Mouse (Mus musculus): ENCODE data around the gene B4galt2.

The B4galt2 gene

DNA sequence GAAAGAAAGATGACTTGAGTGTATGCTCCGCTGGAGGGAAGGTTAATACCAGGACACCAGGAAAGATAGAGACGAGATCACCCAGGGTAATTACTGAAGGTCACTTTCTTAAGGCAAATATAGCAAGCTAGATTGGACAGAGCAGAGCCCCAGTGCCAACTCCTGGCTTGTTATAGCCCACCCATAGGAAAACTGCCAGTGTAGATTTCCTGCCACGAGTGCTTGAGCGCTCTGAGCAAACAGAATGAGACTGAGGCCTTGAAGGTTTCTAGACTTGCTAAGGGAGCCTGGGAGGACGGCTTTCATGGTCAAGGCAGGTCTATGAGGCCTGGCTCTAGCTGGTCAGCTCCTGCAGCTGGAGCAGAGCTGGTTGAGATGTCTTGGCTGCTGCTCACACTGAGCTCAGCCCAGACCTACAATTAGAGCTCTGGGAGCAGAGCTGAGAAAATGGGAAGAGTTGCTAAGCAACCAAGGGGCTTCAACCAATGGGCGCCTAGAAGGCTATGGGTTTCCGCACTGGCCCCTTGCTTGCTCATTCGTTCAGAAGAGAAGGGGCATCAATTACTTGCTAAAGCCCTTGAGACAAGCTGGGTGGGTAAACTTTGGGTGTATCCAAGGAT, 25.7 kb upstream of the B4galt2 start:
- peak in 1 of 2 experiments; percentile 49 for DNase-seq (ENCODE audit: low spot score in 2 of 2)

DNA sequence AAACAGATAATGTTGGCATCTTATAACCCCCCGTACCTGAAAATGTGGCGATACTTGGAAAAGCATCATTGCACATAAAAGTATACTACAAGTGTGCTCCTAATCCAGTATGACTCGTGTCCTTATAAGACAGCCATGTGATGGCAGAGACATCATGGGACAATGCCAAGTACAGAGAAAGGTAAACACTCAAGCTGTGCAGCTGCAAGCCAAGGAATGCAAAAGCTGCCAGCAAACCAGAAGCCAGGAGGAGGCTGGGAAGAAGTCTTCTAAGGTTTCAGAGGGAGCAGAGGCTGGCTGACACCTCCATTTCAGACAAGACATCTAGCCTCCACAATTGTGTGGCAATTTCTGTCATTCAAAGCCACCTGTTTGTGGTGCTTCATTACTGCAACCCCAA, 22.9 kb upstream of the B4galt2 start:
- no peak for DNase-seq (ENCODE audit: low spot score in 2 of 2)

DNA sequence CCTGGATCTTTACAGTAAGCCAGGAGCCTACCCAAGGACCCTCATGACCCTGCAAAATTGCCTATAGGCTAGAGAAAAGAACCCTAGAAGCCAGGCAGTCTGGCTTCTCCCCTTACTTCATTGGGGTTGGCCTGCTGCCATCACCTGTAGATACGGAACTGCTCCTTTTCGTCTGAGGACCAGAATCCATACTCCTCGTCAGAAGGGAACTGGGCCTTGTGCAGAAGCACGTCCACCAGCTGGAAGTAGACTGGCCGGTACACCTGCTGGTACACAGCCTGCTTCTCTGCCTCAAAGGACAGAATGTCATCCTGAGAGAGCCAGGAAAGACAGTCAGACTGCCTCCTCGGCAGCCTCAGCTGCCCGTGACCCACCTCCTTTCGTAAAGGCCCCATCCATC, 21.5 kb upstream of the B4galt2 start:
- no peak for DNase-seq (ENCODE audit: low spot score in 2 of 2)

DNA sequence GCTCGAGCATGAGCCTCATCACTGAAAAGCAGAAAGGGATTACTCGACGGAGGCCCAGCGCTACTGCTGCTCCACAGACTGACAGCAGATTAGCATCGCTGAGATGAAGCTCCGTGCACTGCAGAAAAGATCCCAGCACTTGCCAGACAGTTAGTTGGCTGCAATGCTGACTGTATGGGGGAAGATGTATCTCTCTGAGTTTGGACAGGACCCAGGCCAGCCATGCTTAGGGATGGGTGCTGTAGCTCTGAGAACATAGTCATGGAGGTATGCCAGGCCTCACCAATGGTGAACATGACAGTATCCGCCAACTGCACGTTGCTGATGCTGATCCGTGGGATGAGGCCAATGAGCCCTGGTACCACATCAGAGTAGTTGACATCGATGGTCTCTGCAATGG, 20.8 kb upstream of the B4galt2 start:
- DNase-seq (ENCODE audit: low spot score in 2 of 2) = no peak

DNA sequence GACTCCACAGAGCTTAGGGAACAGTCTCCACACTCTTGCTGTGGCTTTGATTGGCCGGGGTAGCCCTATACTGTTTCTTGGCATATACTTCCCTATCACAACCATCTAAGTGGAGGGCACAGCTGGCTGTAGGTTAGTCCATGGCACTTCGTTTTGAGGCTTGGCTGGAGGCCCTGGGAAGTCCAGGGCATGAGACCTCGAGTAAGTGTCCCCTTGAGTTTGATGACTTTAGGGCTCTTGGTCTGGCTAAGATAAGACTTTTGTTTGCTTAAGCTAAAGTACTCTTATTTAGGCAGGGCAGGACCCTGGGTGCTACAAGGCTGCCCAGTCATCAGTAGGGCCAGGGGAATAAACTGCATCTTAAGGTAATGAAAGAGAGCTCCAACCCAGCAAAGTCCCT, 14.8 kb upstream of the B4galt2 start:
- no peak for DNase-seq (ENCODE audit: low spot score in 2 of 2)

DNA sequence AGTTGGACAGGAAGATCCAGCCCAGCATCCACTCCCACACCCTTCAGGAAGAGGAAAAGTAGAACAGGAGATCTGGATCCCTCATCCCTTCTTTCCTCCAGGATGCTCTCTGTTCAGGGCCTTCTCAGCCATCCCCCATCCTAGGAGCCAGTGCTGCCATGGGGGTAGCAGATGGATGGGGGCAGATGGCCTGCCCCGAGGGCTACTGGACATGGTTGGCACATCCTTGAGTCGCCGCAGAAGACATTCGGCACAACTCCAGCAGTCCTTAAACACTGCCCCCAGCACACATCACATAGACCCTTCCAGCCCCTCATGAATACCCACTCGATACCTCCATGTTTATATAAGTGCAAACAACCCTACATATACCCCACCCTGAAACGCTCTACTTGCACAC, 12.7 kb upstream of the B4galt2 start:
- DNase-seq (ENCODE audit: low spot score in 2 of 2) = no peak

DNA sequence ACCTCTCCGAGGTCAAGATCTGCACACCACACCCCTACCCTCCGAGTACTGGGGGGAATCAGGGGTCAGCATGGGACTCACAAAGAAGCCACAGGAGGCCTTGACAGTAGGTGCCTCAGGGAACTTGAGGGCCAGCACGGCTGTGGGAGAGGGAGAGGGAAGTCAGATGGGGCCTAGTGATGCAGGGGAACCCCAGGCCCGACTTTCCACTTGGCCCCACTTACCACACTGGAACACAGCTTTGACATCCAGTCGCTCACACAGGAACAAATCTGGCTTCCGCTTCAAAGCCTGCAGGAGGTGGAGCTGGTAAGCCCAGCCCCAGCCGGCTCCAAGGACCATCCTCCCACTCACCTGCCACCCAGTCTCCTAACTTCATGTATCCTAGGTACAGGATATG, 12.1 kb upstream of the B4galt2 start:
- no peak for DNase-seq (ENCODE audit: low spot score in 2 of 2)

DNA sequence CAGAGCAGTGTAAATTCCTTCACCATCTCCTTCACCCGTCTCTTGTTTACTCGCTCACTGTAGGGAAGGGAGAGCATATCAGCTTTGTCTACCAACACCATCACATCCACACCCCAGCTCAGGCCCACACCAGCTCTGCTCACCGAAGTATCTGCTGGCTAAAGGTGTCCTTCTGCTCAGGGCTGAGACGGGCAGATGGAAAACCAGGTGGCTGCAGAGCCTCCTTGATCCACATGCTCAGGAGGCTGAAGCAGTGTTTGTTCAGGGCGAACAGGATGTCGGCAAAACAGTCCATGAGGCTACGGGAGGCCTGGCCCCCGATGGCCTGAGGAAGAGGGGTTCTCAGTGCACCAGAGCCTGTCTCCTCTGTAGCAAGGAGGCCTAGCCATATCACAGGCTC, 11.3 kb upstream of the B4galt2 start:
- no peak for DNase-seq (ENCODE audit: low spot score in 2 of 2)

DNA sequence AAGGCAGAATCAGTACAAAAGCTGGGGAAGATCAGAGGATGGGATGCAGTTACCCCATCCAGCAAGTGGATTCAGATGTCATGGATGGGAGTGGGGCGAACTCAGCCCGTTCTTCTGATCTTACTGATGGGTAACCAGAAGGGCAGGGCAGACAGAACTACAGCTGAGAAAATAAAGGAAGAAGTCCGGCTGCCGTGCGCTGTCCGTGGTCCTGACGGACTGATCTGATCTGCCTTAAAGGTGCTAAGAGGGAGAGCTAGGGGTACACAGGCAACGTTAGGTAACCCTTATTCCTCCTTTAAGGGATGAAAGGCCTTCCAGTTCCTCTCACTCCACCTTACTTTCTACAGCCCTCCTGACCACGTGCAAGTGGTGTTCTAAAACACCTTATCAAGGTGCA, 10.1 kb upstream of the B4galt2 start:
- no peak for DNase-seq (ENCODE audit: low spot score in 2 of 2)

DNA sequence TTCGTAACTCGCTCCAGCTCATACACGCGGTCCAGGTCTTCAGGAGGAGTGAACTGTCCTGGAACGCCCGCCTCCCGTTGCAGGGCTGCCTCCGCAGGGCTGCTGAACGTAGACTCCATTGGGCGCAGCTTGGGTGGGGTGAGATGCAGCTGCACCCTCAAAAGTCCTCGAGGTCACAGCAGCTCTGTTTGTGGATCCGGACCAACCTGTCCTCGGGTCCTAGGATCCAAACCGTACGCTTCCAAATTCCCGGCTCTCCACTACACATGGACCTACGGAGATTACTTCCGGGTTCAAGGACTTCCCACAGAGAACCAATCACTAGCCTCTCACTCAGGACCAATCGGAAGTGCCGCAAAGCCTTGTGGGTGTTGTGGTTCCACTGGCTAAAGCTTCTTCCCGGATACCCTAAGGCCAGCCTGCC, 8.5 kb upstream of the B4galt2 start, which contains the start of gene Dph2:
TSS of gene Dph2 (minus strand) at position 295 of the 424 bp plus-strand sequence.
- peak; percentile 68 to 69 for DNase-seq (ENCODE audit: low spot score in 2 of 2)

DNA sequence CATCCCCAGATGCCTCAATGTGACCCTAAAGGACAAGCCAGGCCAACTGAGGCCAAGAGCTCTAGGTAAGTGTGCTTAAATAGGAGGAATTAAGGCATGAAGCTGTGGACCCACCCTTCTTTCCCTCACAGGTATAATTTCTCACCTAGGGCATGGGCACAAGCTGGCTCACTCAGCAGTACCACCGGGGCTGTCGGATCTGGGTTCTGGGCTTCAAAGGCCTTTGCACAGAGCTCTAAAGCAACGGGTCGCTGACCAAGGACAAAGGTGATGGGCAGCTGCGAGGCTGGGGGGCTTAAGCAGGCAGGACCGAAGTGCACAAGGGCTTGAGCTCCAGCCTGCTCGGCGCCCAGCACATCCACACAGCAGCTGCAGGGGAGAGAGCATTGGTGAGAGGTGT, 7.5 kb upstream of the B4galt2 start:
- DNase-seq (ENCODE audit: low spot score in 2 of 2) = no peak

DNA sequence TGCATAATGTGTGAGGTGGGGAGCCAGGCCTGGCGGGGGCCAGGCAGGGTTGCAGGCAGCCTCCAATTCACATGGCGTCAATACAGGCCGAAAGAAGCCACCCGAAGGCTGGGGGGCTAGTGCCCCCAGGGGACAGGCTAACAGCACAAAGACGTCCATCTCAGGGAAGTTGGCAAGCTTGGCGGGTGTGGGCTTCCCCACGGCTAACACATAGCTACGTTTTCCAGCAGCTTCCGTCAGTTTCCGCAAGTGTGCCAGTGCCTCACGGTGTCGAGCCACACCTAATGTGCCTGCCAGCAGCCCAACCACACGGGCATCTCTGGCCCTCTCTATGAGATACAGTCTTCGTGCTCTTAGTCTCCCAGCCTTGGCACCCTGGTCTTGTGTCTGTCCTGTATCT, 6.7 kb upstream of the B4galt2 start:
- DNase-seq (ENCODE audit: low spot score in 2 of 2) = no peak

DNA sequence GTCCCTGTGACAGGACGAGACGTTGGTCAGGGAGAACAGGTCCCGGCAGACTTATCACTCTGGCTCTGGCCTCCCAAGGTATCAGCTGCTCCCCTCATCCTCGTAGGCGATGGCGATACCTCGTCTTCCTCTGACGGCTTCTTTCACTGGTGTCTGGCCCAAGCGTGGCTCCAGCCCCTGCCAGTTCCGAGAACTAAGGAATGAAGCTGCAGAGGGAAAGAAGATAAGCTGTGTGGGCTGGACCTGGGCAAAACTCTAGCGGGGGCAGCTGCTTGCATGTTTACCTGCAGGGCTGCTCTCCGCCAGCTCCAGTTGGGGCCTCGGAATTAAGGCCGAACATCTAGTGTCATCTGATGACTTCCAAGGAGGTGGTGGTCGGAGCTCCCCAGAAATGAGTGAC, 6.2 kb upstream of the B4galt2 start:
- DNase-seq (ENCODE audit: low spot score in 2 of 2) = no peak

DNA sequence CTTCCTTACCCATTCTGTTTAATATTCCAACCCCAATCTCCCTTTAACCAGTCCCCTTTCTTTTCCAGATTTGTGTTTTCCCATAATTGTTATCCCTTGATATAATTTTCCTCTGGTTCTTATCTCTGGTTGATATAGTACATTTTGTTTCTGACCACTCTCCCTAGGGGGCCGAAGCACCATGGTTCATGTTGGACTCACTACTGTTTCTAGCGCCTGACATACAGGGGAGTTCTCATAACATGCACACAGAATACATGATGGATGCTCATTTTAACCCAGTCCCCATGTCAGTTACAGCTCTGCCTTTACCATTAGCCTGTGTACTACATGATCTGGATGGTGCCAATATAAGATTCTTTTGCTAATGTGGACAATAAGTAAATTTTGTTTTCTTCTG, 4.6 kb upstream of the B4galt2 start:
- DNase-seq (ENCODE audit: low spot score in 2 of 2) = no peak

DNA sequence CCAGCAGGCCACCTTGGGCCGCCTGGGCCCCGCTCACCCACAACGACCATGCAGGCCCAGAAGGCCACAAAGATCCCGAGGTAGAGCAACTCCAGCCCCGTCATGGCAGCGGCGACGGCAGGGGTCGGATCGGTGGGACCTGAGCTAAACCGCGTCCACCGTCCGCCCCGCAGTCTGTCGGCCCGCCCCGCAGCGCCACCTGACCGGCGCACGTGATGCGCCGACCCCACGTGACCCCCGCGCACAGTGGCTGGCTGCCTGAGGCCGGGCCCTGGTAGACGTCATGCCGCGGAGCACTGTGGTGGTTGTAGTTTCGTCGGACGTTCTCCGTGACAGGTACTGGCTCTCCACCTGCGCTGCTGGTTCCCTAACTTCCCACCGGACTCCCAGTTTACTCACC, 3.8 kb upstream of the B4galt2 start, which contains the start of gene Atp6v0b:
TSS of gene Atp6v0b (minus strand) at position 201 of the 400 bp plus-strand sequence.
- DNase-seq (ENCODE audit: low spot score in 2 of 2) = peak; percentile 88 to 95

DNA sequence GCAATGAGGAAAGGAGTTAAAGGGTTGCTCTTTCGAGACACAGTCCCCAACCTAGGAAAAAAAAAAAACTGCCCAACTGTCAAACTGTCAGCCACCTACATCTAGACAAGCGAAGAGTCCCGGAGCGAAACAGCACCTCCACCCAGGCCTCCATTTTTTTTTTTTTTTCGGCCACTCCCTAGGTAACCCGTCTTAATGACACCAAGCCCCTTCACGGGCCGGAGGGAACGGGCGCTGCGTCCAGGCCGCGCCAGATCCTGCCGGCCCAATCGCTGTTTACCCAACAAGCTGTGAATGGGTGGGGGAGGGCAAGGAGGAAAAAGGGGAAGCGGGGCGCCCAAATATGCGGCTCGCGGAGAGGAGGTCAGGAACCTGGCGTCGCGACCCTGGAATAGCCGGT, 3.4 kb upstream of the B4galt2 start:
- no peak for DNase-seq (ENCODE audit: low spot score in 2 of 2)

DNA sequence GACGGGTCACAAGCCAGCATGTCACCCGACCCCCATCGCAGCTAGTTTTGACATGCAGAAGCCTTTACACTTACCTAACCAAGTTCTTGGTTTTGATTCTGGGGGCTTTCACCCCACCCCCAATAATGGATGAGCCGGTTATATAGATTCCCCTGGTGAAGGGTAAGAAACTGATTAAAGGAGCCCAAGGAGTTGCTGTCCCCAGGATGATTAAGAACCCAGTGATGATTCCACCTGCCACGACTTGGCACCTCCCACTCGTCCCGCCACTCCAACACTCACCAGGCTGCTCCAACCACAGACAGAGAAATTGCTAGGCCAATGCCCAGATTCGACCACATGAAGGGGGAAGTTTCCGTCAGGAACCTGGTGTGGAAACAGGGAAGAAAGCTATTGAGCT, 2.7 kb upstream of the B4galt2 start:
- DNase-seq (ENCODE audit: low spot score in 2 of 2) = no peak

DNA sequence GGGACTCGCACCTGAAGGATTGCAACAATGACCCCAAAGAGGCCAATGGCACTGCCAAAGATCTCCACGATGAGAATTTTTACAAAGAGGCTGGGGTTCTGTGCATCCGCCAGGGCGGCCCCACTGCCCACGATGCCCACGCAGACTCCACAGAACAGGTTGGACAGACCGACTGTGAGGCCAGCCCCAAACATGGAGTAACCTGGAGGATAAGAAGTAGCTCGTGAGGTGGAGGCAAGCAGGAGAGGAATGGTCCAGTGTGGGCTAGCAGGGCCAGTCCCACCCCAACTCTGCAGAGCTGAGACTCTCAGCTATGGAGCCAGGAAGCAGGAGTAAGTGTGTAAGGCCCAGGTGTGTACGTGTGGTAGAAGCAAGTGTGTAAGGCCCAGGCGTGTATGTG, 1.8 kb upstream of the B4galt2 start:
- DNase-seq (ENCODE audit: low spot score in 2 of 2) = no peak

DNA sequence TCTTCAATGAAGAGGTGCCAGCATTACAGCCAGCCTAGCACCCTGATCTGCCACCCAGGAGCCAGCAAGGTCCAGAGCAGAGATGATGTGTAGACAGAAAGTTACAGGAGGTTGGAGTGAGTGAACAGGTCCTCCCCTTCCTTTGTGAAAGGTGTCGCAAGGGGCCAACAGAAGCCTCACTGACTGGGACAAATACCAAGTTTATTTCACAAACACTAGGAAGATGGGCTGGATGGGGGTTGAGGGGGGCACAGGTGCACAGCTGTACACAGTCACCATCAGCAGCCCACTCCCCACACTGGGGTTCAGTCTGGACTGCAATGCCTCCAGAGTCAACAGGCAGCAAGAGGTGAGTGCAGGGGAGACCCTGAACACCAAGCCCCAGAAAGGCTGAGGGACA, 859 bp upstream of the B4galt2 start:
- no peak for DNase-seq (ENCODE audit: low spot score in 2 of 2)

DNA sequence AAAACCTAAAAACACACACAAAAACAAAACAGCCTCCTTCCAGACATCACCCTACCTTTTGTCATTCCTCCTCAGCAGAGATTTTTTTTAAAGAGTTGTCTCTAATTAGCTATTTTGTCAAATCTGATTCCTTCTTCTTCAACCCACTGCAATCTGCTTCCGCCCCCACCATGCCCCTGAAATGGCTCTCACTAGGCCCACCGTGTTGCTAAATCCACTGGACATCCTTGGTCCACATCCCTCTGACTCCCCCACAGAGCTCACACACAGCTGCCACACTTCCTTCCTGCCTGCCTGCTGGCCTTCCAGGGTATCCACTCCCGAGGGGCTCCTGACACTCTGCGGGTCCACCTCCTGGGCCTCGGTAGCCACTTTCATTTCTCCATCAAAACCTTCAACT, 4.6 kb downstream of the B4galt2 start:
- DNase-seq (ENCODE audit: low spot score in 2 of 2) = no peak

DNA sequence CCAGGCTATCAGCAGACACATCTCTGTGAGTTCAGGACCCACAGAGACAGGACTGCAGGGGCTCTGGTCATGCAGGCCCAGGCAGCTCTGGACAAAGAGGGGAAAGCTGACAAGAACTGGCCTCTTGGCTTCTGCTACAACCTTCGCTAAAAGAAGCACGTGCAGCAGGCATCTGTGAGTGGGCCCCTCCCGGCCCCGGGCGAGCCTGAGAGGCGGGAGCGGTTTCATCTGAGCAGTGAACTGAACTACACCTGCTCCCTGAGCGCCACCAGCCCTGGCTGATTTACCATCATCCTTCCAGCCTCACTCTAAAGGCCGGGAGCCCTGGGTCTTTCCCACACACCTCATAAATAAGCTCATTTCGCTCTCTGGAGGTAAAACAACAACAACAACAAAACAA, 5.0 kb downstream of the B4galt2 start:
- no peak for DNase-seq (ENCODE audit: low spot score in 2 of 2)

DNA sequence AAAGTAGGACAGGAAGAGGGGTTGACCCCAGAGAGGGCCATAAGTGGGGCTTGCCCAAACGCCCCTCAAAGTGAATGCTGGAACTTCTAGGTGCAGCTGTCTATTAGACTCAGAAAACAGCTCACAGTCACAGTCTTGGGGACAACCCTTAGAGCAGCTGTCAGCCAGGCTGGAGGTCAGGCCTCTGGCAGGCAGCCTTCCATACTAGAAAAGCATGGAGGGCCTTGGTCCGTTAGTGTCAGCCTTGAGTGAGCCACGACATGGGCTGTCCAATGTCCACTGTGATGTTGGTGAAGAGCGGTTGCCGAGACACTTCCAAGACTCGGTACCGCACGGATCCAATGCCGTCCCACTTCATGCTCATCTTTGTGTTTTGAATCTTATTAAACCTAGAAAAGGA, 9.7 kb downstream of the B4galt2 start:
- DNase-seq (ENCODE audit: low spot score in 2 of 2) = no peak

DNA sequence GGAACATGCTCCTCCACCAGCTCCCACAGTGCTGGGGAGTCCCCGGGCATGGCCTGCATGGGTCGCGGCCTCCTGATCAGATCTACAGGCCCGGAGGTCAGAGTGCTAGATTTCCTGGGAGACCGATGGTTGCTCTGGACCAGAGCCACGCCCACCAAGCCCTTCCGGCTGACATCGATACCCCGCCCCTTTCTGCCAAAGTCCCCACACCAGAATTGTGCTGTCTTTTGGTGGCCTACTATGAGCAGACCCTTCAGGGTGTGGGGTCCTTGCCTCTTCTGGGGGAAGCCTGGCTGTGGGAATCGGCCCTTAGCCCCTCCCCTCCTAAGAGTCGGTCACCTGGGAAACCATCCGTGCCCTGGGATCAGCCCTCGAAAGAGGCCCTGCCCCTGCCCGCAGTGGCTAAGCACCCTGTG, 10.8 kb downstream of the B4galt2 start, which contains the start of gene Ccdc24:
TSS of gene Ccdc24 (minus strand) at position 87 of the 416 bp plus-strand sequence.
- DNase-seq (ENCODE audit: low spot score in 2 of 2) = no peak

DNA sequence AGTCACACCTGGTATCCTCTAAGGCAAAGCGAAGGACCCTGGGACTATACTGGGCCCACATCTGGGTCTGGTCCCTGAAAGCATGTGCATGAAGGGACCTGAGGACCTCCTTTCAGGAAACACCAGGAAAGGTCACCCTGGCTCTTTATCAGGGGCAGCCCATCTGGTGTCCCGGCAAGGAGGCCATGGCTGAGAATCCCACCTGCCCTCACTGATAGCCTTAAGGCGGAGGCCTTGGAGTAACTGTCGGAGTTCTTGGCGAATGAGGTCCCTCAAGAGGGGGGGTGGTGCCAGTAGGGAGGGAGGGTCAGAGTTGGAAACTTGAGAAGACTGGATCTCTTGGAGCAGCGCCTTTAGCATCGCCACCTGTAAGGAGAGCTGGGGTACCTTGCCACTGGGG, 11.5 kb downstream of the B4galt2 start:
- no peak for DNase-seq (ENCODE audit: low spot score in 2 of 2)
